ENCODE assay signal across 13 mouse cellular contexts in the genomic region with DNA sequence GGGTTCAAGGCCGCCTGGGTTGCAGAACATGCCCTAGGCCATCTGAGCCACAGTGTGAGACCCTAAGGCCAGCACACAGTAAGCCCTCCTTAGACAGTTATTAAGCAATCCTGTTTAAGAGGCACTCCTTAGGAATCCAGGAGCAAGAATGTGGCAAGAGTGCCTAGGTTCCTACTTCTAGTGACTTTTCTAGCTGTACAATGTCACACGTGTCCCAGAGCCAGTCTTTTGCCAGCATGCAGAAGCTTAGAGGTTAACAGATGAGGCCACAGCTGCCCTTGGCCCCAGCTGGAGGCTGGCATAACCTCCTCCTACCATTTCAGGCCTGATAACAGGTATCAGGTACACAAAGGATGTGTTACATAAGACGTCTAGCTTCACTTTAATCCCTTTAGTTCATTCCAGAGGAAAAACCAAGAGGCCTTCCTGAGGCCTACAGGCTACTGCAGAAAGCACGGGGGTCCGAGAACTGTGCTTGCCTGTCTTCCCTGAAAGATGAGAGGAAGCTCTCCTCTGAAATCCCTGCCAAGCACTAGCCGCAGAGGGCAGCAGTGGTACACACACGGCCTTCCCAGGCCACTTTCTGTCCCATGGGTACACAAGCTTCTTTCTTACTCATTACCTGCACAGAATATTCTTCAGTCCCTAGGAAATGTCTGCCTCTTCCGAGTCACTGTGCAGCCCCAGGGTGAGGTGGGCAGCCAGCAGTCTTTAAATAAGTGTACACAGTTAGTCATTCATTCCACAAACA. TPM values are rescaled to one million over a fixed set of nuclear protein-coding genes. Genes with fewer than 3 reads are reported as not detected.
DNase-seq lines count a peak whose midpoint lies in the region; ATAC-seq and TF ChIP-seq lines count a peak whose summit lies in the region.
"Had no signal": no experiment of that assay in that cellular context is flagged by ENCODE, and none has a peak within 500 bp of the region (broad histone marks: within the 10 kb centered on the region; RNA-seq: fewer than 3 reads in every experiment).

No protein-coding gene starts in this region.

- peak; percentile 57 for TF ChIP-seq CTCF in lung, postnatal 0 days (IDR thresholded peaks at IDR 0.05)

- no peaks in the 10 kb centered on the region for H3K36me3 ChIP-seq in heart, embryonic 11.5 days (ENCODE audit: control insufficient read depth, insufficient read depth, low read length)
- H3K36me3 ChIP-seq in limb, embryonic 15.5 days = no peaks in the 10 kb centered on the region
- H3K36me3 ChIP-seq in limb, embryonic 10.5 days = peaks cover 8% of the 10 kb centered on the region; the same call in 1 of the 2 replicates
- no peaks in the 10 kb centered on the region for H3K36me3 ChIP-seq in lung, postnatal 0 days (ENCODE audit: insufficient read depth, low read length)

- DNase-seq in heart, adult 11 months = no peak
- no peak for DNase-seq in limb, embryonic 10.5 days (ENCODE audit: low spot score)
- peak; percentile 45 for DNase-seq in brain, adult 2 months (ENCODE audit: low read depth, low spot score)
- peak; percentile 87 for DNase-seq in lung, postnatal 0 days (ENCODE audit: low spot score)
- no peak for DNase-seq in retina, embryonic 14.5 days (ENCODE audit: low spot score)
- DNase-seq in T-cell, adult 2 months (ENCODE audit: low spot score) = no peak
- DNase-seq: cerebellum, postnatal 25 days; midbrain, embryonic 14.5 days; retina, postnatal 1 day; thymus, postnatal 36 days had no signal

- ATAC-seq in heart, embryonic 11.5 days (replicated peaks; ENCODE audit: insufficient number of reproducible peaks, low FRiP score, low TSS enrichment) = no peak
- ATAC-seq in limb, embryonic 15.5 days (ENCODE audit: insufficient number of reproducible peaks, low FRiP score, low TSS enrichment, low read depth) = no peak
- peak; percentile 61 for ATAC-seq in lung, postnatal 0 days
- ATAC-seq: forebrain, embryonic 14.5 days had no signal

- H3K4me3 ChIP-seq in heart, embryonic 11.5 days (ENCODE audit: low read depth, low read length) = no peak overlapping the region
- H3K4me3 ChIP-seq in limb, embryonic 15.5 days = no peak overlapping the region
- H3K4me3 ChIP-seq in limb, embryonic 10.5 days = no peak overlapping the region
- H3K4me3 ChIP-seq in lung, postnatal 0 days (ENCODE audit: low read depth, low read length) = no peak overlapping the region

- 68% methylated on average over 8 of the region's 8 CpGs for WGBS in heart, embryonic 11.5 days (ENCODE audit: insufficient replicate concordance)
- 67% methylated on average over 8 of the region's 8 CpGs for WGBS in limb, embryonic 15.5 days
- WGBS in limb, embryonic 10.5 days = 79% methylated on average over 8 of the region's 8 CpGs
- 43% methylated on average over 8 of the region's 8 CpGs for WGBS in lung, postnatal 0 days

- no peaks in the 10 kb centered on the region for H3K9me3 ChIP-seq in heart, embryonic 11.5 days (replicated peaks; ENCODE audit: control insufficient read depth, low read length)
- H3K9me3 ChIP-seq in limb, embryonic 15.5 days = no peaks in the 10 kb centered on the region
- H3K9me3 ChIP-seq in limb, embryonic 10.5 days (replicated peaks) = no peaks in the 10 kb centered on the region
- no peaks in the 10 kb centered on the region for H3K9me3 ChIP-seq in lung, postnatal 0 days (ENCODE audit: low read length)

- H3K27me3 ChIP-seq in heart, embryonic 11.5 days (ENCODE audit: control insufficient read depth, insufficient read depth, low read length) = no peaks in the 10 kb centered on the region
- H3K27me3 ChIP-seq in limb, embryonic 15.5 days = no peaks in the 10 kb centered on the region
- H3K27me3 ChIP-seq in limb, embryonic 10.5 days (ENCODE audit: low read depth, poor library complexity, severe bottlenecking) = no peaks in the 10 kb centered on the region
- H3K27me3 ChIP-seq in lung, postnatal 0 days (replicated peaks; ENCODE audit: insufficient read depth, low read length) = no peaks in the 10 kb centered on the region

- no peak overlapping the region for H3K4me2 ChIP-seq in heart, embryonic 11.5 days
- no peak overlapping the region for H3K4me2 ChIP-seq in limb, embryonic 15.5 days
- no peak overlapping the region for H3K4me2 ChIP-seq in lung, postnatal 0 days (replicated peaks; ENCODE audit: low read depth, low read length)

- 0 out of 2 replicates have a peak overlapping the region, but pooled peaks have one; percentile 12 for H3K27ac ChIP-seq in heart, embryonic 11.5 days (ENCODE audit: low read depth, low read length)
- peak overlapping the region; percentile 28; the same call in 1 of the 2 replicates for H3K27ac ChIP-seq in limb, embryonic 15.5 days
- H3K27ac ChIP-seq in limb, embryonic 10.5 days = no peak overlapping the region
- H3K27ac ChIP-seq in lung, postnatal 0 days (ENCODE audit: low read length) = peak overlapping the region; percentile 86

- peak; percentile 72 for TF ChIP-seq EP300 in lung, postnatal 0 days (IDR thresholded peaks at IDR 0.05)

- no peak overlapping the region for H3K9ac ChIP-seq in heart, embryonic 11.5 days (ENCODE audit: low read depth, low read length)
- no peak overlapping the region for H3K9ac ChIP-seq in limb, embryonic 15.5 days
- no peak overlapping the region for H3K9ac ChIP-seq in lung, postnatal 0 days (replicated peaks; ENCODE audit: low read depth)

- H3K4me1 ChIP-seq in heart, embryonic 11.5 days (ENCODE audit: control insufficient read depth, insufficient read depth, low read length) = peaks cover 44% of the 10 kb centered on the region
- peaks cover 14% of the 10 kb centered on the region for H3K4me1 ChIP-seq in limb, embryonic 15.5 days
- H3K4me1 ChIP-seq in limb, embryonic 10.5 days = peaks cover 10% of the 10 kb centered on the region
- peaks cover 13% of the 10 kb centered on the region for H3K4me1 ChIP-seq in lung, postnatal 0 days (ENCODE audit: insufficient read depth, low read depth, low read length)

RNA-seq across cellular contexts. Expression of a gene that starts 55.5 kb away (rescaled TPM):
- polyA plus RNA-seq in heart, embryonic 11.5 days (2014; fragmentation: Nextera tagmentation; extraction: Ambion mirVana) = 55.0 and 60.0 TPM in 2 replicates
- 57.2 and 65.8 TPM in 2 replicates for polyA plus RNA-seq in limb, embryonic 15.5 days (2015; fragmentation: Nextera tagmentation; extraction: Ambion mirVana)
- 56.9 and 61.0 TPM in 2 replicates for polyA plus RNA-seq in limb, embryonic 10.5 days (2016; fragmentation: Nextera tagmentation; extraction: Ambion mirVana)
- 46.7 and 51.7 TPM in 2 replicates for polyA plus RNA-seq in lung, postnatal 0 days (2015; fragmentation: Nextera tagmentation; extraction: Ambion mirVana)

RNA-seq across cellular contexts. Expression of a gene that starts 58.8 kb away (rescaled TPM):
- polyA plus RNA-seq in heart, embryonic 11.5 days (2014; fragmentation: Nextera tagmentation; extraction: Ambion mirVana) = 29.9 and 34.4 TPM in 2 replicates
- 60.8 and 61.4 TPM in 2 replicates for polyA plus RNA-seq in limb, embryonic 15.5 days (2015; fragmentation: Nextera tagmentation; extraction: Ambion mirVana)
- 22.8 and 34.0 TPM in 2 replicates for polyA plus RNA-seq in limb, embryonic 10.5 days (2016; fragmentation: Nextera tagmentation; extraction: Ambion mirVana)
- 41.1 and 44.2 TPM in 2 replicates for polyA plus RNA-seq in lung, postnatal 0 days (2015; fragmentation: Nextera tagmentation; extraction: Ambion mirVana)

Comparison
In these comparisons a context has a peak if more than half of its experiments do, and no peak if none do; other contexts are left out.
1. DNase-seq: peak in brain, adult 2 months (single experiment) and lung, postnatal 0 days (single experiment); none in heart, adult 11 months (single experiment), limb, embryonic 10.5 days (single experiment), retina, embryonic 14.5 days (single experiment) and T-cell, adult 2 months (single experiment).